Mouse (Mus musculus) gastrocnemius, adult 8-10 months (tissue): ENCODE results near the gene Oas1f. TPM values are rescaled to one million over a fixed set of nuclear protein-coding genes. Genes with fewer than 3 reads are reported as not detected.

Experiments used
- microRNA-seq: library from miRNA; unstranded; fragments of <30 nt; microRNA quantifications from one replicate; pipeline ENCODE4 v1.2.0, GENCODE M21; 2022
- total RNA-seq, 4 experiments: library from RNA; stranded (reverse); gene quantifications; 2 replicates each; pipeline ENCODE4 v1.2.4; 2022

Gene Oas1f
- total RNA-seq, 4 experiments from 2014 or later, result not detected

Small RNA genes within 50 kb of the gene (microRNA-seq; reads per million reads assigned to microRNA genes)
- not detected for gene Gm22907

Other genes with a start within 250 kb of the Oas1f start
- gene Rita1, start 234.8 kb upstream of the Oas1f start, total RNA-seq, result 1 to 10 TPM; 4.9 to 8.3 (median 6.4) TPM
- 10 to 100 TPM; 16.7 to 19.7 (median 17.3) TPM for gene Ddx54, start 234.6 kb upstream of the Oas1f start, total RNA-seq
- gene Cfap73, start 213.1 kb upstream of the Oas1f start, total RNA-seq, result not detected
- not detected for gene Rasal1, start 198.6 kb upstream of the Oas1f start, total RNA-seq
- 1 to 10 TPM in 1 of 4 experiments, under 1 TPM in 3; 0.22 to 1.3 (median 0.31) TPM for gene Dtx1, start 135.4 kb upstream of the Oas1f start, total RNA-seq
- gene Oas2, start 97.5 kb upstream of the Oas1f start, total RNA-seq, result under 1 TPM in 2 of 4 experiments, not detected in 2; 0.07 to 0.16 TPM
- not detected for gene Oas3, start 69.7 kb upstream of the Oas1f start, total RNA-seq
- gene Oas1e, start 51.8 kb upstream of the Oas1f start, total RNA-seq, result not detected
- under 1 TPM in 2 of 4 experiments, not detected in 2; 0.21 to 0.27 TPM for gene Oas1c, start 34.9 kb upstream of the Oas1f start, total RNA-seq
- not detected for gene Oas1h, start 14.1 kb downstream of the Oas1f start, total RNA-seq
- gene Oas1g, start 40.2 kb downstream of the Oas1f start, total RNA-seq, result not detected
- not detected for gene Oas1a, start 60.2 kb downstream of the Oas1f start, total RNA-seq
- not detected for gene Oas1d, start 67.2 kb downstream of the Oas1f start, total RNA-seq
- gene Rph3a, start 162.7 kb downstream of the Oas1f start, total RNA-seq, result under 1 TPM in 1 of 4 experiments, not detected in 3; 0.05 TPM